Mouse (Mus musculus): ENCODE results near the gene D17H6S53E.

The D17H6S53E gene

GRCm38 (mm10) chr17:35159638-35160037 is 33.5 kb downstream of the D17H6S53E start:
- in situ Hi-C loops (cut with MboI, MseI) = no loop called here

- in situ Hi-C loops (cut with MboI, MseI) = no loop called here
These were observed 35.2 kb downstream of the D17H6S53E start for GRCm38 (mm10) chr17:35161421-35161820.

- in situ Hi-C loops (cut with MboI, MseI) = no loop called here
These were observed 35.9 kb downstream of the D17H6S53E start for GRCm38 (mm10) chr17:35162121-35162520.

- in situ Hi-C loops (cut with MboI, MseI) = no loop called here
These were observed 36.6 kb downstream of the D17H6S53E start for GRCm38 (mm10) chr17:35162730-35163129.

GRCm38 (mm10) chr17:35163326-35164081 is 37.3 kb downstream of the D17H6S53E start:
- in situ Hi-C loops (cut with MboI, MseI) = no loop called here

- in situ Hi-C loops (cut with MboI, MseI) = no loop called here
These were observed 38.0 kb downstream of the D17H6S53E start for GRCm38 (mm10) chr17:35164218-35164567.

GRCm38 (mm10) chr17:35164568-35165450 is 38.6 kb downstream of the D17H6S53E start, which contains the start of gene Prrc2a:
Prrc2a (minus strand) TSS chr17:35164897.
- in situ Hi-C loops (cut with MboI, MseI) = loop anchor here (5.0 kb wide), 1 partner anchor 67 kb away; the partner anchor contains the start of gene Atp6v1g2

- in situ Hi-C loops (cut with MboI, MseI) = loop anchor here (5.0 kb wide), 1 partner anchor 67 kb away; the partner anchor contains the start of gene Atp6v1g2
These were observed 39.4 kb downstream of the D17H6S53E start for GRCm38 (mm10) chr17:35165451-35166155.

GRCm38 (mm10) chr17:35166352-35167035 is 40.3 kb downstream of the D17H6S53E start:
- in situ Hi-C loops (cut with MboI, MseI) = loop anchor here (5.0 kb wide), 1 partner anchor 66 kb away; the partner anchor contains the start of gene Atp6v1g2

- in situ Hi-C loops (cut with MboI, MseI) = loop anchor here (5.0 kb wide), 1 partner anchor 65 kb away; the partner anchor contains the start of gene Atp6v1g2
These were observed 41.6 kb downstream of the D17H6S53E start for GRCm38 (mm10) chr17:35167794-35168193.

- in situ Hi-C loops (cut with MboI, MseI) = loop anchor here (5.0 kb wide), 1 partner anchor 64 kb away; the partner anchor contains the start of gene Atp6v1g2
These were observed 42.5 kb downstream of the D17H6S53E start for GRCm38 (mm10) chr17:35168541-35169207.

- in situ Hi-C loops (cut with MboI, MseI) = no loop called here
These were observed 46.5 kb downstream of the D17H6S53E start for GRCm38 (mm10) chr17:35172445-35173234.

GRCm38 (mm10) chr17:35173329-35173728 is 47.2 kb downstream of the D17H6S53E start:
- in situ Hi-C loops (cut with MboI, MseI) = no loop called here

GRCm38 (mm10) chr17:35174201-35174977 is 48.2 kb downstream of the D17H6S53E start:
- in situ Hi-C loops (cut with MboI, MseI) = no loop called here

GRCm38 (mm10) chr17:35175382-35175781 is 49.2 kb downstream of the D17H6S53E start:
- in situ Hi-C loops (cut with MboI, MseI) = no loop called here

GRCm38 (mm10) chr17:35175968-35176367 is 49.8 kb downstream of the D17H6S53E start, which contains the start of gene Aif1:
Aif1 (minus strand) TSS chr17:35176068.
- in situ Hi-C loops (cut with MboI, MseI) = no loop called here

Measured in regulatory T cell (primary cell).